Mouse (Mus musculus) hindbrain, embryonic 15.5 days (tissue): ENCODE data around the gene Aldh9a1. TPM values are rescaled to one million over a fixed set of nuclear protein-coding genes. Genes with fewer than 3 reads are reported as not detected.
A peak's percentile ranks its signal among the peaks of the same experiment; 100 is the strongest.
"Not testable (repeated sequence)": the region's sequence is repeated elsewhere in the genome, so short reads cannot be mapped to it uniquely, and the experiment has no call there.

ENCODE experiments used
- ATAC-seq: fragments of 200-750 bp; cut with Nextera tagmentation; 2 replicates; pipeline ENCODE4 v1.8.0; 2017; ENCODE audit warnings: low read depth, moderate number of reproducible peaks, moderate TSS enrichment; ENCODE audit not compliant: low FRiP score
- H3K27ac ChIP-seq: fragments of 300-500 bp; sonication (generic); replicated peaks from 2 replicates; pipeline ENCODE4 v1.5.1; 2015; ENCODE audit warnings: mild to moderate bottlenecking, inconsistent platforms
- H3K27me3 ChIP-seq: fragments of 300-500 bp; sonication (generic); 2 replicates; pipeline ENCODE4 v1.6.1; 2015; ENCODE audit warnings: control low read depth, inconsistent platforms
- H3K36me3 ChIP-seq: fragments of 300-500 bp; sonication (generic); 2 replicates; pipeline ENCODE4 v1.6.1; 2015; ENCODE audit warnings: control low read depth, inconsistent platforms
- H3K4me1 ChIP-seq: fragments of 300-500 bp; sonication (generic); replicated peaks from 2 replicates; pipeline ENCODE4 v1.6.1; 2015; ENCODE audit warnings: control low read depth, inconsistent platforms
- H3K4me2 ChIP-seq: fragments of 300-500 bp; sonication (generic); 2 replicates; pipeline ENCODE4 v1.6.1; 2015; ENCODE audit warnings: moderate library complexity, mild to moderate bottlenecking, inconsistent platforms
- H3K4me3 ChIP-seq: fragments of 300-500 bp; sonication (generic); 2 replicates; pipeline ENCODE4 v1.5.1; 2015; ENCODE audit warnings: mild to moderate bottlenecking, inconsistent platforms
- H3K9ac ChIP-seq: fragments of 300-500 bp; sonication (generic); 2 replicates; pipeline ENCODE4 v1.6.1; 2015; ENCODE audit warnings: inconsistent platforms
- H3K9me3 ChIP-seq: fragments of 300-500 bp; sonication (generic); 2 replicates; pipeline ENCODE4 v1.6.1; 2016; ENCODE audit warnings: control low read depth, inconsistent platforms
- WGBS: fragments of 180-500 bp; shearing (Covaris S2); methylation state at CpG from one replicate; pipeline ENCODE4 v1.1.7; 2015; 5-methylcytosine and 5-hydroxymethylcytosine counted together
- polyA plus RNA-seq: library from polyadenylated mRNA; unstranded; fragments of >200 nt; fragmentation: Nextera tagmentation; extraction: Ambion mirVana; gene quantifications from 2 replicates; pipeline ENCODE4 v1.2.1, GENCODE M21; 2015

Gene Aldh9a1
- polyA plus RNA-seq, 1 experiment from 2014 or later: 34.9 TPM

DNA sequence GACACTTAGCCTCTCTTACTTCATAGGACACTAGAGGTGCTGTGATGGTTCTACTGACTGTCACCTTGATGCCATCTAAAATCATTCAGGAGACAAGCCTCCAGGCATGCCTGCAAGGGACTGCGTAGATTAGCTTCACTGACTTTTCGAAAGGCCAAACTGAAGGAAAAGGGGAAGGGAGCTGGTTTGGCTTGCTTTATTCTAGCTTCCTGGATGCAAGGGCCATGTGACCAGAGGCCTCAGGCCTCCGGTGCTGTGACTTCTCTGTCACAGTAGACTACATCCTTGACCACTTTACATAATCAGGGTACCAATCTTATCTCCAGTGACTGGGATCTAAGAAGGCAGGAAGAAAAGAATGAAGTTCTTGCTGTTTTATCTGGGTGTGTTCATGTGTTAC lies 13.4 kb upstream of the Aldh9a1 start:
- no peak overlapping the region for H3K27ac ChIP-seq
- 93% methylated on average over 3 of the region's 3 CpGs for WGBS

DNA sequence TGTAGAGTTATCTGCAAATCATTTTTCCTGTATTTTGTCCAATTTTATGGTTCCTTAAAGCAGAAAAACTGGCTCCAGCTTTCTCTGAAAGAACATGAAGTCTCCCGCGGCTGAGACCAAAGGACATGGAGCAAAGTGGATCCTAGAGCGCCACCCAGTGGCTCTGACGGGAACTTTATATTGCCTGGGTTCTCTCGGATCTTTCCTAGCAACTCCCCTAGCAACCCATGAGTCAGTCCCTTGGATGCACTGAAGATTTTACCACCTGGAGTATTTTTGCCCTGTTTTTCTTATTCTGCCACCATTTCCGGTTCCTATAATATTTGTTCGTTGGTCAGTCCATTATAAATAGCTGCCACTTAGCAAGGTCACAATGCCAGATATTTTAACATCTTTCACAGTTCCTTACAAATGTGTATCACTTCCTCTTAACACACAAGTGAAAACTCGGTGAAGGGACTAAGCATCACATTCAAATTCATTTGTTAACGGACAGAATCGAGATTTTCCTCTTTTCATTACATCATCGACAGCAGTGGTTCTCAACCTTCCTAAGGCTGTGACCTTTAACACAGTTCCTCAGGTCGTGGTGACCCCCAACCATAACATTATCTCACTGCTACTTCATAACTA lies 12.2 kb upstream of the Aldh9a1 start:
- H3K36me3 ChIP-seq: peaks cover 5% of the 10 kb centered on the region; the same call in 1 of the 2 replicates
- H3K27ac ChIP-seq: no peak overlapping the region
- WGBS: 23% methylated on average over 12 of the region's 12 CpGs
- H3K4me3 ChIP-seq: no peak overlapping the region
- peaks cover 6% of the 10 kb centered on the region; the same call in 1 of the 2 replicates for H3K27me3 ChIP-seq
- H3K4me2 ChIP-seq: no peak overlapping the region
- H3K4me1 ChIP-seq: peaks cover 7% of the 10 kb centered on the region; the same call in 1 of the 2 replicates
- H3K9me3 ChIP-seq: no peaks in the 10 kb centered on the region
- 0 out of 2 replicates have a peak, but pooled peaks have one; percentile 59 for ATAC-seq
- H3K9ac ChIP-seq: no peak overlapping the region

More for the DNA sequence above, 13.4 kb upstream of the Aldh9a1 start:
- no peak overlapping the region for H3K4me2 ChIP-seq
- peaks cover 5% of the 10 kb centered on the region; the same call in 1 of the 2 replicates for H3K27me3 ChIP-seq
- peaks cover 7% of the 10 kb centered on the region; the same call in 1 of the 2 replicates for H3K4me1 ChIP-seq
- H3K36me3 ChIP-seq: peaks cover 15% of the 10 kb centered on the region
- H3K4me3 ChIP-seq: no peak overlapping the region
- no peaks in the 10 kb centered on the region for H3K9me3 ChIP-seq
- no peak for ATAC-seq
- no peak overlapping the region for H3K9ac ChIP-seq

- H3K4me1 ChIP-seq: peaks cover 7% of the 10 kb centered on the region; the same call in 1 of the 2 replicates
- H3K27me3 ChIP-seq: peaks cover 6% of the 10 kb centered on the region; the same call in 1 of the 2 replicates
- no peaks in the 10 kb centered on the region for H3K36me3 ChIP-seq
- H3K9me3 ChIP-seq: no peaks in the 10 kb centered on the region
- WGBS: 69% methylated on average over 8 of the region's 9 CpGs
- H3K9ac ChIP-seq: no peak overlapping the region
- H3K27ac ChIP-seq: no peak overlapping the region
- ATAC-seq: no peak
- no peak overlapping the region for H3K4me3 ChIP-seq
- 0 out of 2 replicates have a peak overlapping the region, but pooled peaks have one; percentile 86 for H3K4me2 ChIP-seq
Observed at GRCm38 (mm10) chr1:167339177-167339781, 10.5 kb upstream of the Aldh9a1 start.

DNA sequence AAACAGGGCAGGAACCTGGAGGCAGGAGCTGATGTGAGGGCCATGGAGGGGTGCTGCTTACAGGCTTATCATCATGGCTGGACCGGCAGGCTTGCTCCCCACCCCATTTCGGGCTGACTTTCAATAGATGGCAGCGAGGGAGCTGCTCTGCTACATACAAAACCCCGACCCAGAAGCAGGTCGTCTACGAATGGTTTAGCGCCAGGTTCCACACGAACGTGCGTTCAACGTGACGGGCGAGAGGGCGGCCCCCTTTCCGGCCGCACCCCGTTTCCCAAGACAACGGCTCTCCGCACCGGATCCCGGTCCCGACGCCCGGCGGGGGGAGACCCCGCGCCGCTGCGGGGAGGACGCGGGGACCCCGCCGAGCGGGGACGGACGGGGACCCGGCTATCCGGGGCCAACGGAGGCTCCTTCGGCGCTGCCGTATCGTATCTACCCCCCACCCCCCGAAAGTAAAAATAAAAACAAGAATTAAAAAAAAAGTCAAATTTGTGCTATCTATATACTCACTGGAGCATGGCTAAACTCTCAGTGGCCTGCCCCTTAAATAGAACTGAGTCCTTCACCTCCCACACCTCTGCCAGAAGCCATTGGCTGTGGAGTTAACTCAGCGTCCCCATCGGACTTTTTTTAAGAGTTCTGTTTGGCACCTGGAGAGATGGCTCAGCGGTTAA lies 9.5 kb upstream of the Aldh9a1 start:
- Histone ChIP-seq H3K9ac (peak overlapping the region; percentile 44), H3K4me2 (peak overlapping the region; percentile 86), H3K27ac (no peak overlapping the region), H3K4me1 (peaks cover 7% of the 10 kb centered on the region; the same call in 1 of the 2 replicates), H3K27me3 (peaks cover 6% of the 10 kb centered on the region; the same call in 1 of the 2 replicates), H3K9me3 (no peaks in the 10 kb centered on the region), H3K4me3 (peak overlapping the region; percentile 44), H3K36me3 (no peaks in the 10 kb centered on the region)
- peak; percentile 62; the same call in 1 of the 2 replicates for ATAC-seq
- 1% methylated on average over 47 of the region's 47 CpGs for WGBS

- 98% methylated on average over 3 of the region's 3 CpGs for WGBS
Observed at GRCm38 (mm10) chr1:167340910-167341528, 8.8 kb upstream of the Aldh9a1 start.

GRCm38 (mm10) chr1:167342831-167343230 lies 7.0 kb upstream of the Aldh9a1 start:
- no peaks in the 10 kb centered on the region for H3K9me3 ChIP-seq
- no peak for ATAC-seq
- H3K27ac ChIP-seq: no peak overlapping the region
- no peak overlapping the region for H3K4me3 ChIP-seq
- H3K4me1 ChIP-seq: peaks cover 7% of the 10 kb centered on the region; the same call in 1 of the 2 replicates
- H3K36me3 ChIP-seq: no peaks in the 10 kb centered on the region
- WGBS: 91% methylated on average over 10 of the region's 10 CpGs
- H3K27me3 ChIP-seq: peaks cover 6% of the 10 kb centered on the region; the same call in 1 of the 2 replicates
- H3K4me2 ChIP-seq: no peak overlapping the region
- no peak overlapping the region for H3K9ac ChIP-seq

More at GRCm38 (mm10) chr1:167340910-167341528, 8.8 kb upstream of the Aldh9a1 start:
- no peaks in the 10 kb centered on the region for H3K36me3 ChIP-seq
- peaks cover 7% of the 10 kb centered on the region; the same call in 1 of the 2 replicates for H3K4me1 ChIP-seq
- no peaks in the 10 kb centered on the region for H3K9me3 ChIP-seq
- ATAC-seq: no peak; the same call in 1 of the 2 replicates
- H3K27ac ChIP-seq: no peak overlapping the region
- no peak overlapping the region for H3K4me3 ChIP-seq
- H3K4me2 ChIP-seq: 0 out of 2 replicates have a peak overlapping the region, but pooled peaks have one; percentile 86
- peaks cover 6% of the 10 kb centered on the region; the same call in 1 of the 2 replicates for H3K27me3 ChIP-seq
- no peak overlapping the region for H3K9ac ChIP-seq

- not testable (repeated sequence) for H3K9me3 ChIP-seq, H3K4me3 ChIP-seq, H3K9ac ChIP-seq, ATAC-seq, H3K4me2 ChIP-seq, H3K27me3 ChIP-seq, H3K4me1 ChIP-seq, H3K27ac ChIP-seq, H3K36me3 ChIP-seq
- 92% methylated on average over 10 of the region's 10 CpGs for WGBS
Observed at GRCm38 (mm10) chr1:167345994-167346520, 3.7 kb upstream of the Aldh9a1 start.

GRCm38 (mm10) chr1:167349206-167349605 lies 585 bp upstream of the Aldh9a1 start:
- H3K9ac ChIP-seq, H3K36me3 ChIP-seq, ATAC-seq, H3K4me1 ChIP-seq, H3K4me3 ChIP-seq, H3K27me3 ChIP-seq, H3K9me3 ChIP-seq: not testable (repeated sequence)
- Histone ChIP-seq H3K27ac (peak overlapping the region; percentile 88; the same call in 1 of the 2 replicates), H3K4me2 (peak overlapping the region; percentile 69; the same call in 1 of the 2 replicates)
- WGBS: 66% methylated on average over 3 of the region's 3 CpGs

- Histone ChIP-seq H3K4me2 (peak overlapping the region; percentile 69), H3K4me1 (peaks cover 9% of the 10 kb centered on the region; the same call in 1 of the 2 replicates), H3K4me3 (peak overlapping the region; percentile 67), H3K9me3 (no peaks in the 10 kb centered on the region), H3K36me3 (peaks cover 4% of the 10 kb centered on the region), H3K9ac (peak overlapping the region; percentile 76), H3K27me3 (no peaks in the 10 kb centered on the region), H3K27ac (peak overlapping the region; percentile 88)
- WGBS: 31% methylated on average over 13 of the region's 13 CpGs
- ATAC-seq: no peak; the same call in 1 of the 2 replicates
Observed at GRCm38 (mm10) chr1:167350597-167351415, 1.0 kb downstream of the Aldh9a1 start.

DNA sequence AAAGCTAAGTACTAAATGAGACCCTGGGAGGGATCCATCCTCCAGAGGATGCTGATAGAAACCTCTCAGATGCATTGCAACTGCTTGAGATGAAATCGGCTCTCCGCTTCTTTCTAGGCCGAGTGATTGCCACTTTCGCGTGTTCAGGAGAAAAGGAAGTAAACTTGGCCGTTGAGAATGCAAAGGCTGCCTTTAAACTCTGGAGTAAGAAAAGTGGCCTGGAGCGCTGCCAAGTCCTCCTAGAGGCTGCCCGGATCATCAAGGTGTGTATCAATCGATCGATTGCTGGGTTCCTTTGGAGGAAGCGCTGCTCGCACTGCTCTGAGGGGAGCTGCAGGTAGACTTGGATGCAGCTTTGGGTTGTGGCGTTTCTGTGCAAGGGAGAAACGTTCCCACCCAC lies 2.6 kb downstream of the Aldh9a1 start:
- 92% methylated on average over 14 of the region's 14 CpGs for WGBS
- H3K27me3 ChIP-seq: no peaks in the 10 kb centered on the region
- H3K9ac ChIP-seq: no peak overlapping the region

More for the DNA sequence above, 2.6 kb downstream of the Aldh9a1 start:
- Histone ChIP-seq H3K4me2 (no peak overlapping the region), H3K4me3 (no peak overlapping the region), H3K4me1 (peaks cover 9% of the 10 kb centered on the region; the same call in 1 of the 2 replicates), H3K27ac (no peak overlapping the region), H3K36me3 (peaks cover 17% of the 10 kb centered on the region), H3K9me3 (no peaks in the 10 kb centered on the region)
- no peak for ATAC-seq
